Mouse (Mus musculus) heart, postnatal 0 days (tissue): ENCODE results near the gene Cdk12. TPM values are rescaled to one million over a fixed set of nuclear protein-coding genes. Genes with fewer than 3 reads are reported as not detected.

ENCODE experiments used
- ATAC-seq: fragments of 200-750 bp; cut with Nextera tagmentation; 2 replicates; pipeline ENCODE4 v1.8.0; 2017; ENCODE audit warnings: low read depth, moderate number of reproducible peaks, moderate library complexity; ENCODE audit not compliant: insufficient read depth
- DNase-seq: peaks from one replicate; pipeline ENCODE4 v3.0.0-alpha.2; 2016; ENCODE audit warnings: low spot score
- H3K27ac ChIP-seq: fragments of 300-500 bp; sonication (generic); 2 replicates; pipeline ENCODE4 v1.5.1; 2014; ENCODE audit warnings: low read depth, mild to moderate bottlenecking
- H3K27me3 ChIP-seq: fragments of 300-500 bp; sonication (generic); 2 replicates; pipeline ENCODE4 v1.6.1; 2014; ENCODE audit warnings: low read length, mixed read lengths; ENCODE audit not compliant: control insufficient read depth, insufficient read depth
- H3K36me3 ChIP-seq: fragments of 300-500 bp; sonication (generic); replicated peaks from 2 replicates; pipeline ENCODE4 v1.6.1; 2014; ENCODE audit warnings: low read length, mixed read lengths; ENCODE audit not compliant: control insufficient read depth, insufficient read depth
- H3K4me1 ChIP-seq: fragments of 300-500 bp; sonication (generic); 2 replicates; pipeline ENCODE4 v1.6.1; 2014; ENCODE audit warnings: antibody characterized with exemption; ENCODE audit not compliant: control insufficient read depth, insufficient read depth
- H3K4me2 ChIP-seq: fragments of 300-500 bp; sonication (generic); 2 replicates; pipeline ENCODE4 v1.6.1; 2014; ENCODE audit warnings: low read depth, mild to moderate bottlenecking, low read length, moderate library complexity
- H3K4me3 ChIP-seq: fragments of 300-500 bp; sonication (generic); 2 replicates; pipeline ENCODE4 v1.5.1; 2014; ENCODE audit warnings: low read depth, low read length
- H3K9ac ChIP-seq: fragments of 300-500 bp; sonication (generic); replicated peaks from 2 replicates; pipeline ENCODE4 v1.6.1; 2014; ENCODE audit warnings: low read depth, low read length, mixed read lengths
- H3K9me3 ChIP-seq: fragments of 300-500 bp; sonication (generic); replicated peaks from 2 replicates; pipeline ENCODE4 v1.6.1; 2016; ENCODE audit warnings: low read length; ENCODE audit not compliant: control insufficient read depth
- CTCF ChIP-seq: IDR thresholded peaks from 2 replicates; pipeline ENCODE4 v1.5.1; 2016; ENCODE audit warnings: antibody characterized with exemption, control low read depth, low read depth
- EP300 ChIP-seq: IDR thresholded peaks from 2 replicates; pipeline ENCODE4 v1.6.1; 2016; ENCODE audit warnings: antibody characterized with exemption, low read depth
- WGBS: fragments of 180-500 bp; shearing (Covaris S2); extraction: QIAGEN DNeasy Blood & Tissue Kit; methylation state at CpG from one replicate; pipeline ENCODE4 v1.1.7; 2014; 5-methylcytosine and 5-hydroxymethylcytosine counted together
- polyA plus RNA-seq: library from polyadenylated mRNA; unstranded; fragments of >200 nt; fragmentation: Nextera tagmentation; extraction: Ambion mirVana; gene quantifications from 2 replicates; pipeline ENCODE4 v1.2.1, GENCODE M21; 2015
- total RNA-seq: library from RNA; depleted of rRNA; stranded (reverse); fragments of >200 nt; gene quantifications from 2 replicates; pipeline ENCODE4 v1.2.3, GENCODE M21; 2014; ENCODE audit warnings: low replicate concordance

The Cdk12 gene
- total and polyA plus RNA-seq, 2 experiments from 2014 or later = 4.2 to 25.8 TPM

DNA sequence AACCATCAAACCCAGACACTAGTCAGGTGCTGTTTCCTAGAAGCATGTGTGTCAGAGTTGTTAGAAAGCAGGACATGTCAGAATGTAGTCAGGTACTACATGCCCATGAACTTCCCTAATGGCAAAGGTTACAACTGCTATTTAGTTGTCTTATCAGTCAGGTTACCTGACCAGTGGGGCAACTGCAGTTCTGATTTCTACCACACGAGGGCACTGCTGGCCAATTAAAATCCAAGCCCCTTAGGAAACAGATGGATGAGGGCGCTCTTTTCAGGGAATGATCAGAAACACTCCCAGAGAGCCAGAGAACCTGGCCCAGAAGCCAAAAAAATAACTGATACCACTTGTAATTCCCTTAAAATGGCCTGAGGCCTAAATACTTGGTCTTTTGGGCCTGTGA is 62.2 kb downstream of the Cdk12 start:
- Histone ChIP-seq H3K9ac (no peak overlapping the region), H3K4me3 (no peak overlapping the region), H3K4me1 (no peaks in the 10 kb centered on the region), H3K36me3 (peaks cover 55% of the 10 kb centered on the region), H3K27me3 (no peaks in the 10 kb centered on the region), H3K9me3 (no peaks in the 10 kb centered on the region), H3K27ac (no peak overlapping the region), H3K4me2 (no peak overlapping the region)
- ATAC-seq = peak; percentile 55; the same call in 1 of the 2 replicates
- peak; percentile 95 for TF ChIP-seq CTCF
- TF ChIP-seq EP300 = no peak
- 0% methylated on average over 2 of the region's 2 CpGs for WGBS
- DNase-seq = peak; percentile 60

DNA sequence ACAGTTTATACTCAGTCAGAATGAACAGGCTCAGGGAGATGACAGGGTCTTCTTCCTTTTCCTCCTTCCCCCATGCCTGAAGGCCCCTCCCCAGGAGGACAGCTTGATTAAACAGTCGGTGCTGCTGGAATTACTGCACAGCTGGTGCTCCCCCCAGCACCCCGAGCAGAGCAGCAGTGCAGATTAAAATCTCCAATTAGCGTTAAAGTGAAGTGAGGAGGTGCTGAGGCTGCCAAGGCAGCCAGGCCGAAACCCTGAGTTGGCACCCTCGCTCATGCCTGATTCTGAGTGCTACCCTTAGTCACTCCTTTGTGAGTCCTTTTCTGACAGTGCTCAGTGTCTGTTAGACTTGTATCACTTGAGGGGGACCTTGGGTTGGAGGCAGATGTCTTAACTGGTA is 63.0 kb downstream of the Cdk12 start:
- TF ChIP-seq EP300 (no peak), CTCF (no peak)
- 74% methylated on average over 5 of the region's 5 CpGs for WGBS
- no peak overlapping the region for H3K9ac ChIP-seq

GRCm38 (mm10) chr11:98266699-98267402 is 64.0 kb downstream of the Cdk12 start:
- 86% methylated on average over 6 of the region's 6 CpGs for WGBS
- Histone ChIP-seq H3K27me3 (no peaks in the 10 kb centered on the region), H3K27ac (no peak overlapping the region), H3K4me2 (no peak overlapping the region), H3K36me3 (peaks cover 70% of the 10 kb centered on the region), H3K9ac (no peak overlapping the region), H3K9me3 (no peaks in the 10 kb centered on the region), H3K4me1 (no peaks in the 10 kb centered on the region), H3K4me3 (no peak overlapping the region)
- DNase-seq (no peak), ATAC-seq (no peak)
- TF ChIP-seq CTCF (no peak), EP300 (no peak)

More for the DNA sequence above, 63.0 kb downstream of the Cdk12 start:
- no peak overlapping the region for H3K27ac ChIP-seq
- no peaks in the 10 kb centered on the region for H3K9me3 ChIP-seq
- H3K36me3 ChIP-seq = peaks cover 62% of the 10 kb centered on the region
- H3K4me1 ChIP-seq = no peaks in the 10 kb centered on the region
- no peaks in the 10 kb centered on the region for H3K27me3 ChIP-seq
- ATAC-seq (no peak), DNase-seq (no peak)
- no peak overlapping the region for H3K4me2 ChIP-seq
- H3K4me3 ChIP-seq = no peak overlapping the region

GRCm38 (mm10) chr11:98270066-98270465 is 67.2 kb downstream of the Cdk12 start:
- no peaks in the 10 kb centered on the region for H3K9me3 ChIP-seq
- TF ChIP-seq CTCF (no peak), EP300 (no peak)
- 91% methylated on average over 3 of the region's 3 CpGs for WGBS
- no peak for DNase-seq
- no peaks in the 10 kb centered on the region for H3K4me1 ChIP-seq
- no peak overlapping the region for H3K4me3 ChIP-seq
- no peak for ATAC-seq
- no peak overlapping the region for H3K9ac ChIP-seq
- H3K27me3 ChIP-seq = no peaks in the 10 kb centered on the region
- no peak overlapping the region for H3K27ac ChIP-seq
- peaks cover 75% of the 10 kb centered on the region for H3K36me3 ChIP-seq
- no peak overlapping the region for H3K4me2 ChIP-seq

GRCm38 (mm10) chr11:98270466-98270865 is 67.6 kb downstream of the Cdk12 start:
- ATAC-seq = no peak
- Histone ChIP-seq H3K4me3 (no peak overlapping the region), H3K27ac (no peak overlapping the region), H3K4me1 (no peaks in the 10 kb centered on the region), H3K9ac (no peak overlapping the region), H3K4me2 (no peak overlapping the region), H3K27me3 (no peaks in the 10 kb centered on the region), H3K36me3 (peaks cover 75% of the 10 kb centered on the region), H3K9me3 (no peaks in the 10 kb centered on the region)
- DNase-seq = no peak
- no peak for TF ChIP-seq CTCF
- no peak for TF ChIP-seq EP300

GRCm38 (mm10) chr11:98283740-98284139 is 80.9 kb downstream of the Cdk12 start:
- Histone ChIP-seq H3K27ac (no peak overlapping the region), H3K27me3 (no peaks in the 10 kb centered on the region), H3K9ac (no peak overlapping the region), H3K4me2 (no peak overlapping the region), H3K36me3 (peaks cover 11% of the 10 kb centered on the region), H3K9me3 (no peaks in the 10 kb centered on the region), H3K4me3 (no peak overlapping the region), H3K4me1 (no peaks in the 10 kb centered on the region; the same call in 1 of the 2 replicates)
- TF ChIP-seq EP300 = no peak
- TF ChIP-seq CTCF = no peak
- ATAC-seq (no peak), DNase-seq (no peak)
- WGBS = 35% methylated on average over 9 of the region's 9 CpGs
